Mouse (Mus musculus) thymus, adult 2 months (tissue): ENCODE measurements around the gene Gm6482. TPM values are rescaled to one million over a fixed set of nuclear protein-coding genes. Genes with fewer than 3 reads are reported as not detected.
"Not testable (repeated sequence)": the region's sequence is repeated elsewhere in the genome, so short reads cannot be mapped to it uniquely, and the experiment has no call there.

Experiments used
- DNase-seq: peaks from one replicate; pipeline ENCODE4 v3.0.0; 2021
- H3K27ac ChIP-seq: fragments of 200-500 bp; 2 replicates; pipeline ENCODE4 v1.5.1; 2012; ENCODE audit warnings: low read length, control low read depth; ENCODE audit not compliant: control insufficient read depth, insufficient read depth
- H3K27me3 ChIP-seq: fragments of 200-500 bp; 2 replicates; pipeline ENCODE4 v1.6.1; 2012; ENCODE audit warnings: mild to moderate bottlenecking, low read length, moderate library complexity, mixed read lengths; ENCODE audit not compliant: control insufficient read depth, insufficient read depth
- H3K36me3 ChIP-seq: fragments of 200-500 bp; 2 replicates; pipeline ENCODE4 v1.6.1; 2012; ENCODE audit warnings: mild to moderate bottlenecking, low read length, moderate library complexity; ENCODE audit not compliant: control insufficient read depth, insufficient read depth
- H3K4me1 ChIP-seq: fragments of 200-500 bp; replicated peaks from 2 replicates; pipeline ENCODE4 v1.6.1; 2012; ENCODE audit warnings: low read length; ENCODE audit not compliant: control insufficient read depth, insufficient read depth
- H3K4me3 ChIP-seq: fragments of 200-500 bp; 2 replicates; pipeline ENCODE4 v1.5.1; 2012; ENCODE audit warnings: mild to moderate bottlenecking, low read length, control low read depth, moderate library complexity; ENCODE audit not compliant: control insufficient read depth, insufficient read depth
- WGBS: fragments of 180-500 bp; shearing (Covaris S2); methylation state at CpG from one replicate; pipeline ENCODE4 v1.1.7; 2018; 5-methylcytosine and 5-hydroxymethylcytosine counted together
- polyA plus RNA-seq: library from polyadenylated mRNA; depleted of rRNA; stranded (reverse); fragments of >200 nt; gene quantifications from 2 replicates; pipeline ENCODE4 v1.2.3, GENCODE M21; 2012; rRNA removed

The Gm6482 gene
- polyA plus RNA-seq = not detected in 2 replicates

GRCm38 (mm10) chr14:41408181-41408580, at the start of gene Gm6482:
Gene Gm6482, minus strand, starts transcription at chr14:41408281.
- 100% methylated on average over 1 of the region's 2 CpGs for WGBS
- not testable (repeated sequence) for H3K4me1 ChIP-seq, H3K4me3 ChIP-seq, H3K36me3 ChIP-seq, H3K27ac ChIP-seq, H3K27me3 ChIP-seq, DNase-seq

GRCm38 (mm10) chr14:41453418-41453817, 45.3 kb upstream of the Gm6482 start, which contains the start of gene Gm7954:
Gene Gm7954, minus strand, starts transcription at chr14:41453518.
- whole genome bisulfite sequencing = no CpG with 5 or more reads among the region's 2 CpGs
- H3K4me3 ChIP-seq, H3K27ac ChIP-seq, H3K27me3 ChIP-seq, DNase-seq, H3K4me1 ChIP-seq, H3K36me3 ChIP-seq: not testable (repeated sequence)

DNA sequence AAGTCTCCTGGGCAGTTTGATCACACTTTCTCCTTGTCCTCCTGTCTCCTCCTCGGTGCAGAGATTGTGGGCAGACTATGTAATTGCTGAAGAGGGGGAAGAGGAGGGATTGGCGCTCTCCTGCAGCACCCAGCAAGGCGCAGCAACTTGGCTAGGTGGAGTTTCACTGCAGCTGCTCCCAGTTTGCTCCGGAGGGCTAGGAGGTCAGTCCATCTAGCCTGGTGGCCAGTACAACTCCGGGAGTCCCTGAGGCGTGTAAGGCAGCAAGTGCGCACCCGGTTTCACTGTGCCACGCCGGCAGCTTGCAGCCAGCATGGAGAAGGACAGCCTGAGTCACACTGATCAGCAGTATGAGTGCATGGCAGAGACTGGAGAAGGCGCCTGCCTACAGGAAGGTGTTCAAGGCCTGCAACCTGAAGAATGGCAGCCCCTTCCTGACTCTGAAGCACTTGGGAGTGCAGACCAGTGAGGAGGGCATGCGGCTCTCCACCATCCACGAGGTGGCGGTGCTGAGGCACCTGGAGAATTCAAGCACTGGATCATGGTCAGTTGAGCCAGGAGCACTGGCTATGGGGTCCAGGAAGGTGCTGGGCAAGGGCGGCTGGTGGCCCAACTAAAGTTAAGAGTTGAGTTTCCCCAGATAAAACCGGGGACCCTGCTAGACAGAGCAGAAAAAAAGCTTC, 17.5 kb upstream of the Gm6482 start:
- 27% methylated on average over 13 of the region's 16 CpGs for WGBS
- DNase-seq, H3K36me3 ChIP-seq, H3K27me3 ChIP-seq, H3K27ac ChIP-seq, H3K4me1 ChIP-seq, H3K4me3 ChIP-seq: not testable (repeated sequence)

- H3K27ac ChIP-seq, H3K4me1 ChIP-seq, H3K36me3 ChIP-seq, H3K27me3 ChIP-seq, H3K4me3 ChIP-seq, DNase-seq: not testable (repeated sequence)
- 47% methylated on average over 11 of the region's 14 CpGs for WGBS
Measured at GRCm38 (mm10) chr14:41424694-41425093, 16.6 kb upstream of the Gm6482 start.

- H3K27ac ChIP-seq, DNase-seq, H3K4me1 ChIP-seq, H3K36me3 ChIP-seq, H3K27me3 ChIP-seq, H3K4me3 ChIP-seq: not testable (repeated sequence)
- no CpG with 5 or more reads among the region's 3 CpGs for WGBS
Measured at GRCm38 (mm10) chr14:41386279-41386678, 21.8 kb downstream of the Gm6482 start, which contains the start of gene Gm7945. Gene Gm7945, minus strand, starts transcription at chr14:41386379.

Other genes starting within 250 kb of the Gm6482 start
- gene Sftpd, start 223.1 kb downstream of the Gm6482 start, polyA plus RNA-seq = 0.64 and 0.71 TPM in 2 replicates
- not detected in 2 replicates for gene Gm2832, start 129.5 kb downstream of the Gm6482 start, polyA plus RNA-seq
- not detected in 2 replicates for gene Gm5798, start 59.7 kb downstream of the Gm6482 start, polyA plus RNA-seq
- not detected in 2 replicates for gene Gm7945, start 21.9 kb downstream of the Gm6482 start, polyA plus RNA-seq
- gene Gm7954, start 45.2 kb upstream of the Gm6482 start, polyA plus RNA-seq = not detected in 2 replicates
- not detected in 2 replicates for gene Gm3486, start 81.2 kb upstream of the Gm6482 start, polyA plus RNA-seq
- gene Gm7970, start 147.3 kb upstream of the Gm6482 start, polyA plus RNA-seq = not detected in 2 replicates
- not detected in 2 replicates for gene 1700049E17Rik2, start 164.9 kb upstream of the Gm6482 start, polyA plus RNA-seq
- gene Gm3072, start 216.3 kb upstream of the Gm6482 start, polyA plus RNA-seq = not detected in 2 replicates
- gene Gm3676, start 238.2 kb upstream of the Gm6482 start, polyA plus RNA-seq = not detected in 2 replicates